Comparison of ENCODE assay signal across 14 mouse cellular contexts in genomic region chr13:42328576-42328975, GRCm38 (mm10). TPM values are rescaled to one million over a fixed set of nuclear protein-coding genes. Genes with fewer than 3 reads are reported as not detected.
DNase-seq lines count a peak whose midpoint lies in the region; ATAC-seq lines count a peak whose summit lies in the region.
"Had no signal": no experiment of that assay in that cellular context is flagged by ENCODE, and none has a peak within 500 bp of the region (broad histone marks: within the 10 kb centered on the region; RNA-seq: fewer than 3 reads in every experiment).

No protein-coding gene starts in this region.

- DNase-seq in 3134 (ENCODE audit: extremely low read depth, insufficient read length, low spot score), result peak; percentile 69
- DNase-seq in 416B (ENCODE audit: low read depth), result peak; percentile 71
- peak; percentile 38 for DNase-seq in adrenal gland, postnatal 10 days
- no peak for DNase-seq in spleen, postnatal 14 days (ENCODE audit: low spot score in 2 of 2)
- DNase-seq in thymus, postnatal 36 days, result no peak
- no peak for DNase-seq in left cerebral cortex, postnatal 14 days (ENCODE audit: low spot score in 2 of 2)
- DNase-seq: cerebellum, adult 11 months; heart, postnatal 36 days; kidney, postnatal 4 days; liver; right cerebral cortex, postnatal 25 days; thymus, postnatal 25 days had no signal

- intact Hi-C loops in left cerebral cortex, postnatal 14 days (cut with DNase I), result no loop called here

- ATAC-seq in megakaryocyte, adult 5-6 weeks (ENCODE audit: poor library complexity, severe bottlenecking), result peak; percentile 95
- ATAC-seq: intestine, postnatal 0 days had no signal

RNA-seq across cellular contexts. Expression of gene Edn1, which starts 27.3 kb away (rescaled TPM):
- total RNA-seq in adrenal gland, postnatal 10 days (2021), result 1 to 10 TPM; 1.4 to 2.0 TPM
- total RNA-seq in megakaryocyte, adult 5-6 weeks (2015), result 0.25 and 0.36 TPM in 2 replicates
- total RNA-seq in megakaryocyte, adult 5-6 weeks (2017), result not detected in 2 replicates
- total RNA-seq in left cerebral cortex, postnatal 14 days (2021), result 1 to 10 TPM; 4.0 to 4.2 TPM

Comparison
In these comparisons a context has a peak if more than half of its experiments do, and no peak if none do; other contexts are left out.
1. DNase-seq: peak in 3134 (single experiment), 416B (single experiment) and adrenal gland, postnatal 10 days (single experiment); none in spleen, postnatal 14 days (0 of 2), thymus, postnatal 36 days (0 of 2) and left cerebral cortex, postnatal 14 days (0 of 2).